Mouse (Mus musculus): ENCODE results near the gene Mid1ip1. TPM values are rescaled to one million over a fixed set of nuclear protein-coding genes. Genes with fewer than 3 reads are reported as not detected.
A peak's percentile ranks its signal among the peaks of the same experiment; 100 is the strongest.

Mid1ip1 gene
- total RNA-seq (2015; ENCODE audit: low replicate concordance) (20.1 and 24.9 TPM in 2 replicates), total RNA-seq (2017; ENCODE audit: low replicate concordance) (26.5 and 50.2 TPM in 2 replicates)

DNA sequence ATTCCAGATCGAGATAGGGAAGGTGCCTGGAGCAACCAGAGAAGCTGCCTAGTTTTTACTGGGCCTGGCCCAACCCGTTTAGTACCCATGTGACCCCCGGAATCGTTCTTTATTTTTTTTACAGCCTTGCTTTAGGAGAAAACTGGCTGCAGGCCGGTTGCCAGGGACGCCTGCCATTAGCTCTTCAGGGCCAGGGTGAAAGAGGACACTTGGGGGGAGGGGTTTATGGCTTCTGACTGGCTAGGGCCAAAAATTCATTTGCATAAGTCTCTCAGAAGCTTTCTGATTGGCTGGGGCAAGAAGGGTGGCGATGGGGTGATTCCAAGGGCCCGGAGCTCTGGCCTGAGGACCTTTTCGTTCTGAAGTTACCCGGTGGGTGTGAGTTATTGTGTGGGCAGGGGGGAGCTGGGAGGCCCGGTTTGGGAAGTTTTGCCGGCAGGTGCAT lies at the start of gene Mid1ip1:
Gene Mid1ip1, plus strand, starts transcription at position 318 of the 445 bp plus-strand sequence.
- peak; percentile 76 for ATAC-seq (replicated peaks; ENCODE audit: low FRiP score, poor library complexity, severe bottlenecking)

- ATAC-seq (replicated peaks; ENCODE audit: low FRiP score, poor library complexity, severe bottlenecking) = no peak
Observed at GRCm38 (mm10) chrX:10694455-10695180, 20.2 kb upstream of the Mid1ip1 start.

- ATAC-seq (replicated peaks; ENCODE audit: low FRiP score, poor library complexity, severe bottlenecking) = no peak
Observed at GRCm38 (mm10) chrX:10706728-10707127, 8.1 kb upstream of the Mid1ip1 start.

GRCm38 (mm10) chrX:10713839-10714637 lies 775 bp upstream of the Mid1ip1 start:
- no peak for ATAC-seq (replicated peaks; ENCODE audit: low FRiP score, poor library complexity, severe bottlenecking)

GRCm38 (mm10) chrX:10716917-10717763 lies 2.3 kb downstream of the Mid1ip1 start:
- ATAC-seq (replicated peaks; ENCODE audit: low FRiP score, poor library complexity, severe bottlenecking) = peak; percentile 81

DNA sequence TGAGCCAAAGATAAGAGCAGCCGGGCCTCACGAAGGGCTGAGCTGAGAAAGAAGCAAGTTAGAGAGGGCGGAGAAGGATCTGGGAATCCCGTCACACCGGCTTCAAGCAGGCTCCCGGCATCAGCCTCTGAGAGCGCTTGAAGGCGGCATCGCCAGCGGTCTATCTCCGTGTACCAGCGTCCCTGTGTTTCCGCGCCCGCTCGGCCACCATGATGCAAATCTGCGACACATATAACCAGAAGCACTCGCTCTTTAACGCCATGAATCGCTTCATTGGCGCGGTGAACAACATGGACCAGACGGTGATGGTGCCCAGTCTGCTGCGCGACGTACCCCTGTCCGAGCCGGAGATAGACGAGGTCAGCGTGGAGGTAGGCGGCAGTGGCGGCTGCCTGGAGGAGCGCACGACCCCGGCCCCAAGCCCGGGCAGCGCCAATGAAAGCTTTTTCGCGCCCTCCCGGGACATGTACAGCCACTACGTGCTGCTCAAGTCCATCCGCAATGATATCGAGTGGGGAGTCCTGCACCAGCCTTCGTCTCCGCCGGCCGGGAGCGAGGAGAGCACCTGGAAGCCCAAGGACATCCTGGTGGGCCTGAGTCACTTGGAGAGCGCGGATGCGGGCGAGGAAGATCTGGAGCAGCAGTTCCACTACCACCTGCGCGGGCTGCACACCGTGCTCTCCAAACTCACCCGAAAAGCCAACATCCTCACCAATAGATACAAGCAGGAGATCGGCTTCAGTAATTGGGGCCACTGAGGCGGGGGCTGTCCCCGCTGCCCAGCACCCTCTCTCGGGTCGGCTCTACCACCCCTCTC lies 3.4 kb downstream of the Mid1ip1 start:
- ATAC-seq (replicated peaks; ENCODE audit: low FRiP score, poor library complexity, severe bottlenecking) = peak; percentile 12; the same call in 1 of the 2 replicates

DNA sequence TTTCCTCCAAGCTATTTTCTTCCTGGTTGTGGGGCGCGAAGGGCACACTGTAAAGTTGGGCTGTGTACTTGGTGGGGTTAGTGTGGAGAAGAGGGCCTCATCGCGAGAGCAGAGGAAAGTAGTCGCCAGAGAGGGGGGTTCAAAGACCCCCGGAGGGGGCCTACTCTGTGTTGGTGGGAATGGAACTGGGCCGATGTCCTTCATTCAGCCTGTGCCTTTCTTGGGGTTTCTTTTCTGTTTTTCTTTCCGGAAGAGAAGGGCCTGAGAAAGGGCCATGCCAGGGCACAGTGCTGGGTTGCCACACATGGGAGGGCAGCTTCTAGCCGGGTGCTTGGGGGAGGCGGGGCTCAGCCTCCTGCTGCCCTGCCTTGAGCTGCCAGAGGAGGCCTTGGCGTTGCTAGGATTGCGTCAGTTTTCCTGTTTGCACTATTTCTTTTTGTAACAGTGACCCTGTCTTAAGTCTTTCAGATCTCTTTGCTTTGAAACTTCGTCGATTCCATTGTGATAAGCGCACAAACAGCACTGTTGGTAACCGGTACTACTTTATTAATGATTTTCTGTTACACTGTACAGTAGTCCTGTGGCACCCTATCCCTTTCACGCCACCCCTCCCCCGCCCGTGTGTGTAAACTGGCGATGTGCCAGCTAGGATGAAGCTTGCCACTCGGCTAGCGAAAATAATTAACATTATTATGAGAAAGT lies 4.2 kb downstream of the Mid1ip1 start:
- ATAC-seq (replicated peaks; ENCODE audit: low FRiP score, poor library complexity, severe bottlenecking) = peak; percentile 73

- no peak for ATAC-seq (replicated peaks; ENCODE audit: low FRiP score, poor library complexity, severe bottlenecking)
Observed at GRCm38 (mm10) chrX:10720391-10720790, 5.6 kb downstream of the Mid1ip1 start.

GRCm38 (mm10) chrX:10724571-10724970 lies 9.8 kb downstream of the Mid1ip1 start:
- ATAC-seq (replicated peaks; ENCODE audit: low FRiP score, poor library complexity, severe bottlenecking) = no peak

DNA sequence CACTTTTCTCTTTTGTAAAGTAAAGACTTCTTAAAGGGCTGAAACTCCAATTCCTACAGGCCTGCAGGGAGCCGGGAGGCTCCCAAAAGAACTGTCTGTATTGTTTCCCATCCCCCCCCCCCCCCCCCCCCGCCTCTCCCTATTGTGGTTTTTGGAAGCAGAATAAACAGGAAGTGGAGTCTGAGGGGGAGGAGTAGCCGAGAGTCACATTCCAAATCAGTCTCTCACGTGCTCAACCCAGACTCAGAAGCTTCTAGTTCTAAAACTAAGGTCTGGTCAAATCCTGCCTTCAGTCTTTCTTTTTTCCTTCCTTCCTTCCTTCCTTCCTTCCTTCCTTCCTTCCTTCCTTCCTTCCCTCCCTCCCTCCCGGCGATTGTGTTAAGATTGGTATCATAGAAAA lies 14.7 kb downstream of the Mid1ip1 start:
- no peak for ATAC-seq (replicated peaks; ENCODE audit: low FRiP score, poor library complexity, severe bottlenecking)

DNA sequence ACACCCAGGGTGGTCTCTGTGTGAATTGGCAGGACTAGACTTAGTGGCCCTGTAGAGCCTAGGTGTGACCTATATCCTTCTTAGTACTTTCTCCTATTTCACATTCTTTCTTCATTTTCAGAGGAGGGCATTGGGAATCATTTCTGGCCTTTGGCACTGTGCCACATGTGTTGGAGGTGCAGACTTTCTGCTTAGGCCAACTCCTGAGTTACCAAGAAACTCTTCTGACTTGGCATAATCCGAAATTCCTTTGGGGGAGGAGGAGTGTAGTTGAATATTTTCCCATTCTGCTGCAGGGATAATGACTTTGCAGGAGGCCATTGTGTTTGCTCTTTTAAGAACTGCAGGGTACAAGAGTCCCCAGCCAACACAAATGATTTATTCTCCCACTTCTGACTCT lies 19.6 kb downstream of the Mid1ip1 start:
- ATAC-seq (replicated peaks; ENCODE audit: low FRiP score, poor library complexity, severe bottlenecking) = no peak

DNA sequence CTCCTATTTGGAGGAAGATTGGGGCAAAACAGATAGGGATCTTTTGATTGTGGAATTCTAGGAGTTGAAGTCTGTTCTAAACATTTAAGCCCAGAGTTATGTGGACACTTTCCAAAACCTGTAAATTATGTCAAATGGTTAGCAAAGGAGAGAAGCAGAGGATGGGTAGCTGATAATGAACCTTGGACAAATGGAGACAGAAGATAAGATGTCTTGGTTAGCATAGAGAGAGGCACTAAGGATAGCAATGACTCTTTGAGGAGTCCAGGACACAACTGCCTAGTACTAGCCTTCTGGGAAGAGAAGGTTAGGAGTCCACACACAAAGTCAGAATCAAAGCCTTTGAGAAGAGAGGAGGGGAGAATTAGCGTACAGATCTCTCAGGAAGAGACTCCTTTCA lies 20.1 kb downstream of the Mid1ip1 start:
- no peak for ATAC-seq (replicated peaks; ENCODE audit: low FRiP score, poor library complexity, severe bottlenecking)

DNA sequence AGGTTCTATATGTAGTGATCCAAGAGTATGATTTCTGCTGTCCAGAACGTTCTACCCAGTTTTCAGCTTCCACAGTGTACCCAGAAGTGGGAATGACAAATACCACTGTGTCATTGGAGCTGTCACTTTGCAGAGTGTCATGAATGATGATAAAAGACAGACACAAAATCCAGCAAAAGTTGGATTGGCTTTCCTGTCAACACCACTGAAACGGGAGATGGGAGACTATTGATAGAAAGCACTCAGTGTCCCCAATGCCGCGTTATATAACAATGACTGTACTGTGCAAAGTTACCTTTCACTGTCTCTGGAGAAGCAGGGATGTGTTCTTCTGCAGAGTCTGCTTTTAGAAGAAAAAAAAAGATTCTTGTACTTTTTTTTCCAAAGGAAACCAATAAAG lies 44.1 kb downstream of the Mid1ip1 start:
- ATAC-seq (replicated peaks; ENCODE audit: low FRiP score, poor library complexity, severe bottlenecking) = no peak

DNA sequence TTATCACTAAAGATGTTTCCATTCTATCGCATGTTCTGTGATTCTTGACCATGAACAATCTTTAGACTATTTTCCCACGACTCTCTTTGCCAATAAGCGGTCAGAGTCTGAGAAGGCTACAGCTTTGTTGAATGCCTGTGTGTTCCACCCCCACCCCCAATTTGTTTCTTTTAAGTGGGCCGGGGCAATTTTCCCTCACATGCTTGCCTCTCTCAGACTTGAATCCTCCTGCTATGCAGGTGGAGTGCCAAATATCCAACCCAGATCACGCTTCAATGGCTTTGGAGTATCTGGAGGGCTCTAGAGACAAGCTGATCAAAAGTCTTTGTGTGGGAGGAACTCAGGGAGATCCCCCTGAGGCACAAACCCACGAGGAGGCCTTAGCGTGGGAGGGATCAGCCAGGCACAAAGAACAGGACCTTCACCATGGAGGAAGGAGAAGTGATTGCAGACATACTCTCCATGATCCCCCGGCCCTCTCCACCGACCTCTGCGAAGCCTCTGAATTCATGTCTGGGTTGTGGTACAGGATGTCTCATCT lies 48.7 kb downstream of the Mid1ip1 start:
- no peak for ATAC-seq (replicated peaks; ENCODE audit: low FRiP score, poor library complexity, severe bottlenecking)

All from erythroid progenitor cell, adult 5-6 weeks (primary cell).